Mouse (Mus musculus): ENCODE results near the gene Mtf1.
A peak's percentile ranks its signal among the peaks of the same experiment; 100 is the strongest.

The Mtf1 gene

DNA sequence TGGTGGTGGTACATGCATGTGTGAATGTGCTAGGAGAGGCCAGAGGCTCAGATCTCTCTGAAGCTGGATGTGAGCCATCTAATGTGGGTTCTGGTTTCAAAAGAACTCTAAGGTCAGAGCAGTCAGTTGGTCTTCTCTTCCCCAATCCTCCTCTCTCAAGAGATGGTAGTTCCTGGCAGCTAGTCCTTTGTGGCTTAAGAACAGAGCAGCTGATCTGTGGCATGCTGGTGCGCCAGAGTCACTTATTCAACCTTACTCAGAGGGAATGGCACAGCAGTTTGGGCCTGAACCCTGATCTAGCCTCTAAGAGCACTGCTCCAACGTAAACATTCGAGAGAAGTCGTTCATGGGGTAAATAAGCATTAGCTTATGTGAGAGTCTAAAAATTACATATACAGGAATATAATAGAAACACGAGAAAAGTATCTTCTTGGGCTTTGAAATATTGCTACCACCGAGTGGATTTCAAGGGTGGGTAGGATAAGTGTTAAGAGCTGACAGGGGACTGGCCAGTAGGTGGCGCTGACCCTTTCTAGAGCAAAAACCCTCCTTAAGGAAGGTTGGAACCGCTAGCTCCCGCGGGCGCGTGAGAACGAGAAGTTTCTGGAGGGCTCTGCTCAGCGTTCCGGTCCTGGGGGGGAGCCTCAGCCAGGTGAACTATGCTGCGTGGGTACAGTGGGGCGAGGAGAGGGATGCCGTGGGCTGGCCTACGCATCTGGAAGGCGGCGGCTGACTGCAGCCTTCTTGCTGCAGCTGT, at the start of gene Mtf1:
TSS of gene Mtf1 (plus strand) at position 553 of the 757 bp plus-strand sequence.
- DNase-seq (ENCODE audit: low spot score in 2 of 2) = peak; percentile 89 to 97

DNA sequence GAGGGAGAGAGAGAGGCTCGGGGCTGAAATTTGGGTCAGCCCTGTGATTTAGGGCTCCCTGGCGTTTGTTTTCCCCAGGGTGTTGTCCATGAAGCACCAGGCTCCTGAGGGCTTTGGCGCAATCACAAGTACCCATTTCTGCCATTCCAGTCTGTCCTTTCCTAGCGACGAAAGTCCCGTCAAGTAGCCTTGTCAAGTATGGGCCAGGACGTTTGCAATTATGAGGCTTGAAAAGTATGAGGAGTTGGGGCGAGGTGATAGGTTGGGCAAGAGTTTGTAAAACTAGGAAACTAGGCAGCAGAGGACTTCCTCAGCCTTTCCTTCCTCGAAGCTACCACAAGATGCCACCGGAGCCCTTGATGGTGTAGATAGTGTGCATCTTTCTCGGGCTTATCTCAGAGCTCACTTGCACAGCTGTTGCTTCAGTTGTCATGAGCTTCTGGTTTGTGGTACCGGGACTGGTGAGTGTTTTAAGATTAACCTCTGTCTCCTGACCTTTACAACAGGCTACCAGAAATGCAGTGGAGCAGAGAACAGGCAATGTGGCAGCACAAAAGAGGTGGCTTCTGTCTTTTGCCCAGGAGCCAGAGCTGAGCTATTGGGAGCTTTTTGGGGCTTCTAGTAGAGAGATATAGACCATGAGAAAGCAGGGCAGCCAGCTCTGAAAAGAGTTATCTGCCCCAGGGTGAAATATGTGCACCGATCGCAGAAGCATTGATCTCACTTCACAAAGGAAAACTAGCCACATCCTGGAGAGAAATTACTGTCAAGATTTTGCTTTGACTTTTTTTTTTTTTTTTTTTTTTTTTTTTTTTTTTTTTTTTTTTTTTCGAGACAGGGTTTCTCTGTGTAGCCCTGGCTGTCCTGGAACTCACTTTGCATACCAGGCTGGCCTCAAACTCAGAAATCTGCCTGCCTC, 49.4 kb upstream of the Mtf1 start:
- peak; percentile 55 to 71 for DNase-seq (ENCODE audit: low spot score in 2 of 2)

DNA sequence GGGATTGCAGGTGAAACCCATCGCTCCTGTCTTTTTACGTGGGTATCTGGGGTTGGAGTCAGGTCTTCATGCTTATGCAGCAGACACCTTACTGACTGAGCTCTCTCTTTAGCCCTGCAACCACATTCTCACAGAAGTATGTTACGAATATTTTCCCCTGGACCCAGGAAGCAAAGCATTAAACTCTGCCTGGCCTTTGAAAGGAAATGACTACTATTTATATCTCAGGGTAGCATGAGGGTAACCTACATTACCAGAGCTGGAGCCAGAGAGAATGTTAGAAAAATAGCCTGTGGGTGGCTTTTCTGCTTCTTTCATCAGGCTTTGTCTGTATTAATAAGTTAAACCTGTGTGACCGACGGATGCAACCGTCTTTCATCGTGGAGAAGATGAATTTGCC, 46.4 kb upstream of the Mtf1 start:
- no peak for DNase-seq (ENCODE audit: low spot score in 2 of 2)

DNA sequence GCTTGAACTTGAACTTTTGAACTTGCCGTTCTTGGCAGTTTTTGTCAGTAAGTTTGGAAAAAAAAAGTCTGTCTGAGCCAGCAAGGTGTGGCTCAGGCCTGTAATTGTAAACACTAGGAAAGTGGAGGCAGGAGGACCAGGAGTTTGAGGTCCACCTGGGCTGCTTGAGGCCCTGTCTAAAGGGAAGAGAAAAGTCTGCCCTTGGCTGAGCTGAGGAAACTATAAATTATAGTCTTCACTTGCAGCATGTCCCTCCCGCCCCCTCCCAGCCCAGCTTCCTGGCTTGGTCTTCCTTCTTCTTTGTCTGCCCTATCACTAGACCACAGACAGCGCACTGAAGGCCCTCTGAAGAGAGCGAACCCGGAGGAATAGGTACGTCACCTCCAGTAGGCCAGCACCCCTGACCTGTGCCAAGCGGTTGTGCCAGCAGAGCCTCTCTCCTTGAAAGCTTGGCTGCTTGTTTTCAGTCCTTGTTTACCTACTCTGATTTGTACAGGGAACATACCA, 42.5 kb upstream of the Mtf1 start:
- no peak for DNase-seq (ENCODE audit: low spot score in 2 of 2)

DNA sequence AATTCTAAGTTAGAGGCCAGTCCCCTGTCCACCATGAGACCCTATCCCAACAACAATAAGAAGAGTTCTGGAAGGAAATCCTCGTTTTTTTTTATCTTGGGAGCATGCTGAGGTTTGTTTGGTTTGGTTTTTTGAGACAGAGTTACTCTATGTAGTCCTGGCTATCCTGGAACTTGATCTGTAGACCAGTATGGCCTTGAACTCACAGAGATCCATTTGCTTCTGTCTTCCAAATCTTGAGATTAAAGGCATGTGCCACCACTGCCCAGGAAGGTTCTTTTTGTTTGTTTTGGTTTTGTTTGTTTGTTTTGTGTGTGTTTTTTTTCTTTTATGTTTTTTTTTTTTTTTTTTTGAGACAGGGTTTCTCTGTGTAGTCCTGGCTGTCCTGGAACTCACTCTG, 40.7 kb upstream of the Mtf1 start:
- DNase-seq (ENCODE audit: low spot score in 2 of 2) = no peak

DNA sequence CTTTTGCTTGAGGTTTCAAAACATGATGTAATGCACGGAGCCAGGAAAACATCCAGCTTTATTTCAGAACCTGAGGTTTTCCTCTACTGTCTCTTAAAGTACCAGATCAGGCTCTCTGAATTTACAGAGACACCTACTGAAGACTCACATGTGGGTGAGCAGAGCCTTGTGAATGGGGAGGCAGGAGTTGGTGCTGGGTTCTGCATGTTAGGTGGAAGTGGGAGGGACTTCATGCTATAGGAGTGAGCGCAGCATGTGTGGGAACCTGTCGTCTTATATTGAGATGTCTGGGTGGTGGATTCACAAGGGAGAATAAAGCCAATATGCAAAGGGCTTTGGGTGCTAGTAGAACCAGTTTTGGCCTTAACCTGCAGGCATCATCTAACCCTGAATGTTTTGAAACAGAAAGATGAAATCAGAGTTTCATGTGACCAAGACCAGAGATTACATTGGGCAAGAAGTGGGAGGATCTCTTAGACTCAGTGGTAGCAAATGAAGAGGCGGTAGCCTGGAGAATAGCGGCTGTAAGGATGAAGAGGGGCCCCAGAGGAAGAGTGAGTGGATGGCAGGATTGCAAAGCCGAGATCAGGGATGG, 38.9 kb upstream of the Mtf1 start:
- DNase-seq (ENCODE audit: low spot score in 2 of 2) = no peak

DNA sequence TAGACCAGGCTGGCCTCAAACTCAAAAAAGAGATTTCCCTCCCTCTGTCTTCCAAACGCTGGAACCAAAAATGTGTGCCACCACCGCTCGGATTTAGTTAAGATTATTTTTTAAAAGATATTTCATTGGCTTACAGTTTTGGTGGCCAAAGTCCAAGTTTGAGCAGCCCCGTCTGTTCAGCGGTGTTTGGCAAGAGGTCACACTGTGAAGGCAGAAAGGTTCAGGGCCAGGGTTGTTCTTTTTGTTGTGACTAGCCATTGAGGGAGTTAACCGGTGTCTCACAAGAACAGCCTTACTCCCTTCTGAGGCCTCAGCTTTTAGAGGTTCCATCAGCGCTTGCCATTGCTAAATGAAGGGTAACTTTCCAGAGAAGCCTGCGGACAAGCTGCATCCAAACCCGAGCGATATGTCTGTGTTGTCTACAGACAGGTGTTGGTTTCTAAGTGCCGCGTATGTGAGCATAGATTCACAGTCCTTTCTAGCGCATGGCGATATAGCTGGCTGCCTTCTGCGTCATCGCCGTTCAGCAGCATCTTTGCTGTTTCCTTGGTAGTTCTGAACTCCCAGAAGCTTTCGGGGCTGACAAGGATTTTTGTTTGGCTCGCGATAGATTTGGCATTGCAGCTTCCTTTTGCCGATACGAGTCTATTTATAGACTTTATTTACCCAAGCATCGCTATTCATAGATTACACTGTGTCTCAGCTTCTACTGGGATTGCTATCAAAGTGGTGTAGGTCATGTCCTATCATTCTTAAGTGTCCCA, 35.9 kb upstream of the Mtf1 start:
- DNase-seq (ENCODE audit: low spot score in 2 of 2) = no peak

DNA sequence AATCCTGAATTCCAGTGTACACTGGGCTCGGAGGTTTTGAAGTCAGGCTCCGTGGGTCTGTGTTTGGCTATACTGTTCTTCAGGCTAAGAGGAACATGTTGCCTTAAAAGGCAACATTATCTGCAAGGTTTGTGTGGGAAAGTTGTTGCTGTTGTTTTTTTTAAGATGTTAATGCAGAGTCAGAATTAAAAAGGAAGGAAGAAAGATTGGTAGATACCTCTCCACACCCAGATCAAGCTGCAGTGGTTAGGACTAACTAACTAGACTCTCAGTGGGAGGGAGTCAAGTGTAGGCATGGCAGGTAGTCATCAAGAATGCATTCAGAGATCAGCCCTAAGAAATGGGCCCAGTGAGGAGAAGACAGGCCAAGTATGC, 35.4 kb upstream of the Mtf1 start:
- no peak for DNase-seq (ENCODE audit: low spot score in 2 of 2)

DNA sequence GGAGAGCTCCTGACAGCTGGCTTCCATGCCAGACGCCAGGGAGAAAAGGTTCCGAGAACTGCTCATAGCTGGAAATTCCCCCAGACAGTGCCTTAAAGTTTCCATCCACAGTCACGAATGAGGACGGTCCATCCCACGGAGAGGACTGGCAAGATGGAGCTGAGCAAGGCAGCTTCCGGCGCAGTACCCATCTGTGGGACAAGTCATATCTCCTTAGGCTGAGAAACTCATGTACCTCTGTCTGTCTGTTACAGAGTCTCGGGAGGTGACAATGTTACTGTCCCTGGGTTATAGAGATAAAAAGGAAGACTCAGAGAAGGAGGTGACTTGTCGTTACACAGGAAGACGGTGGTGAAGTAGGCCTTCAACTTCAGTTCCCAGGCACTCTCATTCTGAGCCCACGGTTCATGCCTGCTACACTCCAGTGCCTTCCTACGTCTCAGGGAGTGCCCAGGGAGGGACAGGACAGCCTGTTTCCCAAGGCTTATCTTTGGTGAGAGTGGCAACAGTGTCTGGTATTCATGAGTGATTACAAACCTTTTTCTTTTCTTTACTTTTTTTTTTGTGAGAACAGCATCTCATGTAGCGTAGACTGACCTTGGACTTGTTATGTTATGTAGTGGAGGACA, 32.8 kb upstream of the Mtf1 start:
- no peak for DNase-seq (ENCODE audit: low spot score in 2 of 2)

DNA sequence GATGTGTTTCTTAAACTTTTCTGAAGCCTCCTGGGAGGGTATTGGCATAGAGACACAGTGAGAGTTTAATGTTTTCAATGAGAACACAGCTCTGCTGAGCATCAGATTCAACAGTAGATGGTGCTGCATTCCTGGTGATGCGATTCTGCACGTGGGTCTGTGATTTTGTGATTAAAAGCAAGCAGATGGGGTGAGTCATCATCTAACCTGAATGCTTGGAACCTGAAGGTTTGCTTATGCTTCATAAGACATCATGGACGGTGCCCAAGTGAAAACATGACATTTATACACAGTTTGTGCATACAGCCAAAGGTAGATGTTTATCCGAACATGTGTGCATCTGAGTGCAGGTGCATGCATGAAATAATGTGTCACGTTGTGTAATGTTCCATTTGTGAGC, 31.3 kb upstream of the Mtf1 start:
- no peak for DNase-seq (ENCODE audit: low spot score in 2 of 2)

DNA sequence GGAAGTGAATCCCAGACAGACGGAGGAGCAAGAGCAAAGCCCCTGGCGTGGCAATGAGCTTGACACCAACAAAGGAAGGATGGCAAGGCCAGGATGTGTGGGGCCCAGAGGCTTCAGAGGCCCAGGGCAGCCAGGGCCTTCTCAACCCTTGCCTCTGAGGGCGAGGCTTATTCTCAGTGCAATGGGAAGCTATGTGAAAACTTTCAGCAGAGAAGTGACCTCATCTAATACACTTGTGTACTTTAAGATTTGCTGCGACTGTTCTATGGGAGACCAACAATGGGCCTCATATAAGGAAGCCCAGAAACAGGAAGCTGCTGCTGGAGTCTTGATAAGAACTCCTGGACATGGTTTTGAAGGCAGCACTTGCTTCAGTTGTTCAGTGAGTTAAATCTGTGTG, 29.8 kb upstream of the Mtf1 start:
- DNase-seq (ENCODE audit: low spot score in 2 of 2) = no peak

DNA sequence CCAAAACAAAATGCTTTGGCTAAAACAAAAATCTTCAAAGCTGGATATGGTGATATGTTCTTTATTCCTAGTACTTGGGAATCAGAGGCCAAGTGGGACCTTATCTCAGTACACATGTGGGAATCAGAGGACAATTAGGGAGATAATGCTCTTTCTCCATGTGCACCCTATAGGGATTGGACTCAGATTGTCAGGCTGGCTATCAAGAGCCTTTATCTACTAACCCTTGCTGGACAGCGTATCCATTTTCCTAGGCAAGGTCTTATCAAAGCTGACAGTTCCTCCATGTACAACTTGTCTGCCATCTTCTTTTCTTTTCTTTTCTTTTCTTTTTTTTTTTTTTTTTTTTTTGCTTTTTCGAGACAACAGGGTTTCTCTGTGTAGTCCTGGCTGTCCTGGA, 28.5 kb upstream of the Mtf1 start:
- no peak for DNase-seq (ENCODE audit: low spot score in 2 of 2)

DNA sequence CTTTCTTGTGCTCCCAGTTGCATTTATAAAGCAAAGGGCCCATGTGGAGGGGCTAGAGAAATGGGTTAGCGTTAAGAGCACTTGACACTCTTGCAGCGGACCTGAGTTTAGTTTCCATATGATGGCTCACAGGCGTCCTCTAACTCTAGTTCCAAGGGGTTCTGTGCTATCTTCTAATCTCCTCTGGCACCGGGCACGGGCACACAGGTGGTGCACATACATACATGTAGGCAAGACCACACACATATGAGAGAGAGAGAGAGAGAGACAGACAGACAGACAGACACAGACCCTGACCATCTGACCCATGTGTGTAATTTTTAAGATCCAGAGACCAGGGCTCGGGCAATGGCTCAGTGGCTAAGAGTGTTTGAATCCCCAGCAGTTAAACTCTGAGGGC, 27.9 kb upstream of the Mtf1 start:
- DNase-seq (ENCODE audit: low spot score in 2 of 2) = no peak

DNA sequence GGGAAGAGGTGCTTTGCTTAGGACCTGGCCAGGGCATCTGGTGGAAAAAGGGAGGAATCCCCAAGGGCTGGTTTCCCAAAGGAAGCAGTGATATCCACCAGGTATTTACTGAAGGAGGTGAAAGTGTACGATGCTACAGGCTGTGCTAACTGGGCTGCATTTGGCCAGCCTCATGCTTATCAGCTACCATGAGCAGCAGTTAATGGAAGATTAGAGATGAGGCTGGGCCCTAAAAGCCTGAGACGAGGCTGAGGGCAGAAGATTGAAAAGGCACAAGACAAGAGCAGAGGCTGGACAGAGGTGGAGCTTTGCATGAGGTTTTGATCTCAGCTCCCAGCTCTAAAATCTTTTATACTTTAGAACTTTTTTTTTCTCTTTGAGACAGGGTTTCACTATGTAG, 27.5 kb upstream of the Mtf1 start:
- peak; percentile 65 to 69 for DNase-seq (ENCODE audit: low spot score in 2 of 2)

DNA sequence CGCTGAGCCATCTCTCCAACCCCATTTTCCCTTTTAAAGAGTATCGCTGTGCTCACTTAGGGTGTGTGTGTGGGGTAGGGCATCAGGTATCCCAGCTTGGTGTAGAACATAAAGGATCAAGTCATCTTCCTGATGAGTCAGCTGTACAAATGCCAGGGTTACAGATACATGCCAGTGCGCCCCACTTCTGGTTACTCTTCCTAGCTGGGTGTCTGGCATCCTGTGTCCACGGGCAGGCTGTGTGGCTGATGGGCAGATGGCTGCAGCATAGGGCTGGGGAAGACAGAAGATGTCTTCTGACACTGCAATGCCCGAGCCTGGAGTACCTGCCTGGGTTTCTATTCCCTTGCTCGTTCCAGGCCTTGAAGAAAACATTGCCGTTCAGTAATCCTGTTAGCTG, 20.5 kb upstream of the Mtf1 start:
- DNase-seq (ENCODE audit: low spot score in 2 of 2) = no peak

DNA sequence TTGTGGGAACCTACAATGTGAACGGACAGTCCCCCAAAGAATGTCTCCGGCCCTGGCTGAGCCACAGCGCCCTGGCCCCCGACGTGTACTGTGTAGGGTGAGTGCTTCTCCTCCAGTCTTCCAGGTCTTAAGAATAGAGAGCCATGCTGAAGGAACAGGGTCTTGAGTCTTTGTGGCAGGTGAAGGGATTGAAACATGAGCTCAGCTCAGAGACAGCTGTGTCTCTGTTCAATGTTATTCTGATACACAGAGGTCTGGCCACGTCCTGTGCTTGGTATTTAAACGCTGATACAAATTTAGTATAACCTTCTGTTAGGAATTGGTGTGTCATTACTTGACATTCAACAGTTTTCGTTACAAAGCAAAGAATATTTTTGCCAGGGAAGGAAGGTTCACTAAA, 19.5 kb upstream of the Mtf1 start:
- DNase-seq (ENCODE audit: low spot score in 2 of 2) = no peak

DNA sequence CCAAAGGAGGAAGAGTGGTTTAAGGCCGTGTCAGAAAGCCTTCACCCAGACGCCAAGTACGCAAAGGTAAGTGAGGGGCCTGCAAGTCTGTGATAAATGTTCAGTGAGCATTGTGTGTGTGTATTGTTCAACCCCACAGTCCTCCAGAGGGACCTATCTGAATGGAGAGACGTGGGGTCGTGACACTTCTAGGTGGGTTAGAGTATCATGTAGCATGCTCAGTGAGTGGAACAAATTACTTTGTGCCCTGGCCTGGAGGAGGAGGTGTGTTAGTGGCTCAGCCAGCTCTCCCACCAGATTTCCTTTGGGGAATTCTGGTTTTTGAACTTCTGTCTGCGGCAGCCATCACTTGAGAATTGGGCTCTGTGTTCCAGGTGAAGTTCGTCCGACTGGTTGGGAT, 18.0 kb upstream of the Mtf1 start:
- DNase-seq (ENCODE audit: low spot score in 2 of 2) = no peak

DNA sequence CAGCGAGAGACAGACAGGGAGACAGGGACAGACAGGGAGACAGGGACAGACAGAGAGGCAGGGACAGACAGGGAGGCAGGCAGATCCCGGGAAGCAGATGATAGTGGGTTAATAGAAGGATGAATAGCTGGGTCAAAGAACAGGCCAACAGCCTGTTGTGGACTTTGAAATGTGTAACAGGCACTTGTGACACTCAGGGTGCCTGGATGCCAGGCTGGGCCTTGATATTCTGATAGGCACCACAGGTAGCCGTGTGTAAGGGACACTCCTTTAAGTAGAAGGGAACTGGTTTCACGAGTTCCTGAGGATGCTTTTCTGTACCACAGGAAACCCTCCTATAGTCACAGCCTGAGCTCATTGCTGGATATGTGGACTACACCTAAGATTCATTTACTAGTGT, 11.9 kb upstream of the Mtf1 start:
- DNase-seq (ENCODE audit: low spot score in 2 of 2) = no peak

DNA sequence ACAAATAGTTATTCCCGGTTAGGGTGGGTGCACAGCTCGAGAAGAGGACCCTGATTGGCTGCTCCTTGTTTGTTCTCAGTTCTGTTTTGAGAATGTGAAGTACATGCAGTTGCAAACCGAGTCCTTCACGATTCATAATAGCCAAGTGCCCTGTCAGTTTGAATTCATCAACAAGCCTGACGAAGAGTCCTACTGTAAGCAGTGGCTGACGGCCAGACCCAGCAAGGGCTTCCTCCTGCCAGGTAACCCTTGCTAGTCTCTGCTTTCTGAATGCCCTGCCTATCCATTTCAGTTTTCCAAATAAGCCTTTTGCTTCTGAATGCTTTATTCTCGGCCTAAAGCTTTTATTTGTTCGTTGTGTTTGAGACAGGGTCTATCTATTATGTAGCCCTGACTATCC, 9.8 kb upstream of the Mtf1 start:
- no peak for DNase-seq (ENCODE audit: low spot score in 2 of 2)

DNA sequence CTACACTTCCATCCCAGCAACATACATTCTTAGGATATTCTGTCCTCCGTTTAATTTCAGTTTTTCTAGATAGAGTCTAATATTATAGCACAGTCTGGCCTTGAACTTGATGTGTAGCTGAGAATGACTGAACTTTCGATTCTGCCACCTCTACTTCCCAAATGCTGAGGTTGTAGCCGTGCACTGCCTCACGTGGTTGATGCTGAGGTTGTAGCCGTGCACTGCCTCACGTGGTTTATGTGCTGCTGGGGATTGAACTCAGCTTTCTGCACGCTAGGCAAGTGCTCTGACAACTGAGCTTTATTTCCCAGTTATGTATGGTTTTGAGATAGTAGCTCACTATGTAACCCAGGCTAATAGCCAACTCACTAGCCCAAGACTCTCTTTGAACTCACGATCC, 5.8 kb upstream of the Mtf1 start:
- DNase-seq (ENCODE audit: low spot score in 2 of 2) = no peak

DNA sequence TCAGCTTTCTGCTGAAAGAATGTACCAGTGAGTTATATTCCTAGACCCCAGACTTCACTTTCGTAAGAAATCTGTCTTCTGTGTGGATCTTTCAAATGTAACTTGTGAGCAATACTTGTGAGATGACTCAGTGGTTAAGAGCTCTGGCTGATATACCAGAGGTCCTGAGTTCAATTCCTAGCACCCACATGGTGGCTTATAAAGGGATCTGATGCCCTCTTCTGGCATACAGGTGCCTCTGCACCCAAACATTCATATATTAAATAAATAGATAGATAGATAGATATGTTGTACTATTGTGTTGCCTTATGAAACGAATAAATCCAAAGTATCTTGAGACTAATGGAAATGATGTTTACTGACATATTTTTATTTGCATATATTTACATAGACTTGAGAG, 5.0 kb upstream of the Mtf1 start:
- DNase-seq (ENCODE audit: low spot score in 2 of 2) = no peak

All from spleen, postnatal 4 days (tissue).